In genomic region chr11:28859125-28859524, GRCm38 (mm10) we compare ENCODE assay signal across 21 mouse cellular contexts. TPM values are rescaled to one million over a fixed set of nuclear protein-coding genes. Genes with fewer than 3 reads are reported as not detected.
"Had no signal": no experiment of that assay in that cellular context is flagged by ENCODE, and none has a peak within 500 bp of the region (broad histone marks: within the 10 kb centered on the region; RNA-seq: fewer than 3 reads in every experiment).

No protein-coding gene starts in this region.

- H3K9me3 ChIP-seq: liver, embryonic 13.5 days; liver, embryonic 15.5 days; lung, embryonic 15.5 days; neural tube, embryonic 13.5 days; stomach, embryonic 15.5 days had no signal

- H3K4me2 ChIP-seq: liver, embryonic 11.5 days; liver, embryonic 13.5 days; liver, embryonic 15.5 days; lung, embryonic 15.5 days; midbrain, embryonic 12.5 days; neural tube, embryonic 13.5 days; neural tube, embryonic 15.5 days; stomach, embryonic 15.5 days had no signal

- ATAC-seq: liver, postnatal 0 days; midbrain, embryonic 16.5 days had no signal

- H3K27ac ChIP-seq: liver, embryonic 13.5 days; liver, embryonic 15.5 days; lung, embryonic 15.5 days; midbrain, embryonic 10.5 days; midbrain, embryonic 12.5 days; neural tube, embryonic 13.5 days; neural tube, embryonic 15.5 days; stomach, embryonic 15.5 days; stomach, postnatal 0 days had no signal

- H3K4me1 ChIP-seq: liver, embryonic 13.5 days; liver, embryonic 15.5 days; lung, embryonic 15.5 days; midbrain, embryonic 10.5 days; midbrain, embryonic 12.5 days; neural tube, embryonic 13.5 days; neural tube, embryonic 15.5 days; stomach, embryonic 15.5 days had no signal

- H3K9ac ChIP-seq: liver, embryonic 13.5 days; liver, embryonic 15.5 days; liver, postnatal 0 days; lung, embryonic 15.5 days; midbrain, embryonic 12.5 days; neural tube, embryonic 13.5 days; neural tube, embryonic 15.5 days; stomach, embryonic 15.5 days had no signal

- H3K4me3 ChIP-seq: liver, embryonic 13.5 days; liver, embryonic 15.5 days; lung, embryonic 15.5 days; midbrain, embryonic 10.5 days; midbrain, embryonic 12.5 days; myocyte; neural tube, embryonic 13.5 days; neural tube, embryonic 15.5 days; stomach, embryonic 15.5 days had no signal

- H3K36me3 ChIP-seq: liver, embryonic 13.5 days; liver, embryonic 15.5 days; lung, embryonic 15.5 days; midbrain, embryonic 10.5 days; midbrain, embryonic 12.5 days; neural tube, embryonic 13.5 days; neural tube, embryonic 15.5 days; stomach, embryonic 15.5 days had no signal

- DNase-seq: liver; liver, embryonic 13.5 days; liver, postnatal 0 days; midbrain, embryonic 14.5 days; right cerebral cortex, postnatal 14 days; thymus, adult 2 months; thymus, postnatal 25 days; thymus, postnatal 4 days had no signal

- H3K27me3 ChIP-seq: liver, embryonic 15.5 days; lung, embryonic 15.5 days; stomach, embryonic 15.5 days had no signal

RNA-seq across cellular contexts. Expression of gene Efemp1, which starts 6.1 kb away (rescaled TPM):
- total RNA-seq: megakaryocyte, adult 5-6 weeks; megakaryocyte-erythroid progenitor cell, adult 5-6 weeks had no signal
